Mouse (Mus musculus) liver, adult 2 months (tissue): ENCODE data around the gene Prtg.

ENCODE experiments used
- CTCF ChIP-seq: fragments of 200-500 bp; IDR thresholded peaks from 2 replicates; pipeline ENCODE4 v1.5.1; 2011; ENCODE audit warnings: low read depth, low read length, control low read depth
- POLR2A ChIP-seq: fragments of 200-500 bp; IDR thresholded peaks from 2 replicates; pipeline ENCODE4 v1.6.1; 2011; ENCODE audit warnings: low read length, control low read depth; ENCODE audit not compliant: insufficient read depth; ENCODE audit errors: extremely low read depth

GRCm38 (mm10) chr9:72807420-72808005 is 839 bp downstream of the Prtg start:
- no peak for TF ChIP-seq CTCF
- TF ChIP-seq POLR2A, result no peak
